Mouse (Mus musculus): ENCODE measurements at regions not wholly inside any gene's neighbourhood (a gene's known extent, or its start where the extent isn't known, plus 50 kb on each side); places are given as distances from the start of the nearest gene placed in this dataset.

GRCm38 (mm10) chr13:72803374-72803773, 174.8 kb downstream of the Irx2 start:
- no peak for DNase-seq (ENCODE audit: low spot score in 2 of 2)

- DNase-seq (ENCODE audit: low spot score in 2 of 2) = no peak
Measured at GRCm38 (mm10) chr13:72809226-72809625, 180.6 kb downstream of the Irx2 start.

- DNase-seq (ENCODE audit: low spot score in 2 of 2) = no peak
Measured at GRCm38 (mm10) chr13:72810626-72811025, 182.0 kb downstream of the Irx2 start.

GRCm38 (mm10) chr13:72814616-72815015, 186.0 kb downstream of the Irx2 start:
- no peak for DNase-seq (ENCODE audit: low spot score in 2 of 2)

- no peak for DNase-seq (ENCODE audit: low spot score in 2 of 2)
Measured at GRCm38 (mm10) chr13:72815236-72815932, 186.8 kb downstream of the Irx2 start.

- no peak for DNase-seq (ENCODE audit: low spot score in 2 of 2)
Measured at GRCm38 (mm10) chr13:72815933-72816553, 187.4 kb downstream of the Irx2 start.

GRCm38 (mm10) chr13:72816856-72817255, 188.2 kb downstream of the Irx2 start:
- no peak for DNase-seq (ENCODE audit: low spot score in 2 of 2)

- DNase-seq (ENCODE audit: low spot score in 2 of 2) = no peak
Measured at GRCm38 (mm10) chr13:72817521-72817920, 188.9 kb downstream of the Irx2 start.

- DNase-seq (ENCODE audit: low spot score in 2 of 2) = no peak
Measured at GRCm38 (mm10) chr13:72817930-72818329, 189.3 kb downstream of the Irx2 start.

- DNase-seq (ENCODE audit: low spot score in 2 of 2) = no peak
Measured at GRCm38 (mm10) chr13:72826613-72827012, 198.0 kb downstream of the Irx2 start.

- no peak for DNase-seq (ENCODE audit: low spot score in 2 of 2)
Measured at GRCm38 (mm10) chr13:72829331-72829730, 200.7 kb downstream of the Irx2 start.

GRCm38 (mm10) chr13:72833326-72833725, 204.7 kb downstream of the Irx2 start:
- DNase-seq (ENCODE audit: low spot score in 2 of 2) = no peak

GRCm38 (mm10) chr13:72837016-72837415, 208.4 kb downstream of the Irx2 start:
- DNase-seq (ENCODE audit: low spot score in 2 of 2) = no peak

- no peak for DNase-seq (ENCODE audit: low spot score in 2 of 2)
Measured at GRCm38 (mm10) chr13:72848097-72848496, 219.5 kb downstream of the Irx2 start.

GRCm38 (mm10) chr13:72849841-72850240, 221.2 kb downstream of the Irx2 start:
- DNase-seq (ENCODE audit: low spot score in 2 of 2) = no peak

- DNase-seq (ENCODE audit: low spot score in 2 of 2) = no peak
Measured at GRCm38 (mm10) chr13:72852896-72853295, 224.3 kb downstream of the Irx2 start.

- no peak for DNase-seq (ENCODE audit: low spot score in 2 of 2)
Measured at GRCm38 (mm10) chr13:72875921-72876320, 247.3 kb downstream of the Irx2 start.

GRCm38 (mm10) chr13:72894982-72895381, 266.4 kb downstream of the Irx2 start:
- DNase-seq (ENCODE audit: low spot score in 2 of 2) = no peak

GRCm38 (mm10) chr13:72902576-72902975, 274.0 kb downstream of the Irx2 start:
- DNase-seq (ENCODE audit: low spot score in 2 of 2) = no peak

GRCm38 (mm10) chr13:72918895-72919294, 290.3 kb downstream of the Irx2 start:
- DNase-seq (ENCODE audit: low spot score in 2 of 2) = no peak

- DNase-seq (ENCODE audit: low spot score in 2 of 2) = no peak
Measured at GRCm38 (mm10) chr13:72920368-72920767, 291.7 kb downstream of the Irx2 start.

GRCm38 (mm10) chr13:72924560-72925135, 296.0 kb downstream of the Irx2 start:
- no peak for DNase-seq (ENCODE audit: low spot score in 2 of 2)

- DNase-seq (ENCODE audit: low spot score in 2 of 2) = no peak
Measured at GRCm38 (mm10) chr13:72937246-72937645, 308.6 kb downstream of the Irx2 start.

Measured in right cerebral cortex, postnatal 36 days (tissue).